Mouse (Mus musculus) erythroid progenitor cell, adult 5-6 weeks (primary cell): ENCODE results near the gene Pnn. TPM values are rescaled to one million over a fixed set of nuclear protein-coding genes. Genes with fewer than 3 reads are reported as not detected.
"Not testable (repeated sequence)": the region's sequence is repeated elsewhere in the genome, so short reads cannot be mapped to it uniquely, and the experiment has no call there.

ENCODE experiments used
- ATAC-seq: replicated peaks from 2 replicates; pipeline ENCODE4 v1.8.0; 2016; ENCODE audit warnings: moderate number of reproducible peaks, mild to moderate bottlenecking, moderate TSS enrichment, inconsistent platforms; ENCODE audit not compliant: poor library complexity, low FRiP score, severe bottlenecking
- total RNA-seq, 2 experiments: library from RNA; stranded (forward) in 1 of 2; stranded (reverse) in 1 of 2; fragments of 150-400 nt in 1 of 2; fragments of 186-747, 209-891 nt in 1 of 2; gene quantifications; 2 replicates each; pipeline versions ENCODE4 v1.2.3 to v1.2.4; 2015 to 2017; ENCODE audit warnings: low replicate concordance in 2 of 2

Pnn gene
- 62.7 and 66.7 TPM in 2 replicates for total RNA-seq (2015; ENCODE audit: low replicate concordance)
- total RNA-seq (2017; ENCODE audit: low replicate concordance) = 67.9 and 69.1 TPM in 2 replicates

- peak; percentile 100 for ATAC-seq
Measured at GRCm38 (mm10) chr12:59066448-59067077, at the start of gene Pnn. Gene Pnn (plus strand): TSS chr12:59066884.

GRCm38 (mm10) chr12:59017970-59018369 is 48.7 kb upstream of the Pnn start:
- no peak for ATAC-seq

- ATAC-seq = no peak
Measured at GRCm38 (mm10) chr12:59019891-59020290, 46.8 kb upstream of the Pnn start.

- ATAC-seq = no peak
Measured at GRCm38 (mm10) chr12:59021306-59021705, 45.4 kb upstream of the Pnn start.

GRCm38 (mm10) chr12:59032101-59032500 is 34.6 kb upstream of the Pnn start:
- ATAC-seq = no peak

GRCm38 (mm10) chr12:59039162-59039970 is 27.3 kb upstream of the Pnn start:
- ATAC-seq = no peak

- no peak; the same call in 1 of the 2 replicates for ATAC-seq
Measured at GRCm38 (mm10) chr12:59039971-59040844, 26.5 kb upstream of the Pnn start.

- ATAC-seq = no peak
Measured at GRCm38 (mm10) chr12:59040851-59041250, 25.8 kb upstream of the Pnn start.

GRCm38 (mm10) chr12:59052470-59052869 is 14.2 kb upstream of the Pnn start:
- ATAC-seq = no peak

- peak; percentile 54; the same call in 1 of the 2 replicates for ATAC-seq
Measured at GRCm38 (mm10) chr12:59053166-59053565, 13.5 kb upstream of the Pnn start.

GRCm38 (mm10) chr12:59053976-59054375 is 12.7 kb upstream of the Pnn start:
- ATAC-seq = no peak

- ATAC-seq = no peak
Measured at GRCm38 (mm10) chr12:59055196-59055850, 11.4 kb upstream of the Pnn start.

- ATAC-seq = no peak
Measured at GRCm38 (mm10) chr12:59056222-59056621, 10.5 kb upstream of the Pnn start.

GRCm38 (mm10) chr12:59058242-59058641 is 8.4 kb upstream of the Pnn start:
- not testable (repeated sequence) for ATAC-seq

GRCm38 (mm10) chr12:59060322-59060721 is 6.4 kb upstream of the Pnn start:
- ATAC-seq = no peak

GRCm38 (mm10) chr12:59060993-59061595 is 5.6 kb upstream of the Pnn start, which contains the start of gene Trappc6b:
Gene Trappc6b (minus strand): TSS chr12:59061472.
- peak; percentile 89 for ATAC-seq

GRCm38 (mm10) chr12:59064837-59065236 is 1.8 kb upstream of the Pnn start:
- ATAC-seq = no peak

- ATAC-seq = no peak
Measured at GRCm38 (mm10) chr12:59065776-59066175, 908 bp upstream of the Pnn start.

GRCm38 (mm10) chr12:59067095-59067494 is 411 bp downstream of the Pnn start:
- peak; percentile 6 for ATAC-seq
